Mouse (Mus musculus): ENCODE measurements around the gene Zdhhc1.

DNA sequence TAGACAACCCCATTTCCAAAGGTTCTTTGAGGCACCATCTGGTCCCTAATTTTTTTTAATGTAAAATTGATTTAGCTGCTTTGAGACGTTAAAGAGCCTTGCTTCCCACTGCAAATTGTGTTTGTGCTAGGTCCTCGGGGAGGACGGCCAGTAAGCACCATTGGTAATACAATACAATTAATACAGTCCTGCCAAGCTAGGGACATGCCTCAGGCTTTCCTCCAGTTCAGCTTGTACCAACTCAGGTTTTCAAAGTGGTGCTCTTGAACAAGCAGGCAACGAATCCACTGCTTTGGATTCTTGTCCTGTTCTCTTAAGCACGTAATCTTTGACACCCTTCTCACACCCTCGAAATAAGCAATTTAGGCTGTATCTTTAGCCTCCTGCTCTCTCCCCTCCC, 63.7 kb downstream of the Zdhhc1 start:
- TF ChIP-seq CTCF (IDR thresholded peaks at IDR 0.05) = no peak
- TF ChIP-seq EP300 (IDR thresholded peaks at IDR 0.05) = no peak
